Mouse (Mus musculus): ENCODE results near the gene Aldh1a2.

The Aldh1a2 gene

GRCm38 (mm10) chr9:71216036-71216995 is 727 bp downstream of the Aldh1a2 start:
- no peak for DNase-seq (ENCODE audit: low read depth, low spot score)

DNA sequence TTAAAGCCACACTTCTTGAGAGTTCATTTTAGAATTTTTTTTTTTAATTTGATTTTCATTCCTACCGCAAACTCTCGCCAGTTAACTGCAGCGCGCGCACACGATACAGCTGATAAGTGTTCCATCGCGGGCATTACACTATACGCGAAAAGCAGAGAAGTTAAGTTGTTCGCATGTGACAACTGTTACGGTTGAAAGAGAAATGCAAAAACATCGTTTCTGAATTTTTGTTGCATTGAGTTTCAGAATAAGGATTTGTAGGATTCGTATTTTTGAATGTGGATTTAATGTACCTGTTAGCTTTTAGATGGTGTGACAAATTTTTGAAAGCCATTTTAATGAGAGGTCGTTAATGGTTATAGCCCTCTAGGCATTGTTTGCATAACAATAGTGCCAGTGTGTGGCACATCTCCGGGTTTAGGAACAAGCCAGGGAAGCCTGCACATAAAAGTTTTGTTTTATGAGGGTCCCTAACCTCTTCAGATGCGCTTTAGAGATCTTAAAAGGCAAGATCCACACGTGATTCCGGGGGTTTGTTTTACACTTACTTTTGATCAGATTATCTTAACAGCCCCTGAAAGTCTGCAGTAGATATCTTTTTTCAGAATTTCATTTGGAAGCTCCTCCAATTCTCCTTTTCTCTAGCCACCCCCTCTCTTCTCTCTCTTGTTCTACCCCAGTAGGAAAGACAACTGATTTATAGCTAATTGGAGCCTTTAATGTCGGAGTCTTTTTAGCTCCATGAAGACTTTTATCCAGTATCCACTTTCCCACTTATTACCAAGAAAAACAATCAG is 1.6 kb downstream of the Aldh1a2 start:
- DNase-seq (ENCODE audit: low read depth, low spot score) = no peak

GRCm38 (mm10) chr9:71217793-71218095 is 2.2 kb downstream of the Aldh1a2 start:
- DNase-seq (ENCODE audit: low read depth, low spot score) = no peak

GRCm38 (mm10) chr9:71219161-71219560 is 3.6 kb downstream of the Aldh1a2 start:
- DNase-seq (ENCODE audit: low read depth, low spot score) = no peak

DNA sequence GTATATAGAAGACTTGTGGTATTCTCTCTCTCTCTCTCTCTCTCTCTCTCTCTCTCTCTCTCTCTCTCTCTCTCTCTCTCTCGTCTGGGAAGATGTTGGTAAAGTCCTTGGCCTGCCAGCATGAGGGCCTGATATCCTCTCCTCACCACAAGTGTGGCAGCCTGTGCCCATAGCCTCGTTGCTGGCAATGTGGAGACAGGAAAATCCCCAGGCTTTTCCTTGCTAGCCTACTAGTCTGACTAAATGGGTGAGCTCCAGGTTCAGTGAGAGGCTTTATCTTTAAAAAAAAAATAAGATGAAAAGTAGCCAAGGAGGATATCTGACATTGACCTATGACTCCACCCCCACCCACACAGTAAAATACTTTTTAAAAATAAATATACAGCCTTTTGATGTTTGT is 4.8 kb downstream of the Aldh1a2 start:
- DNase-seq (ENCODE audit: low read depth, low spot score) = no peak

DNA sequence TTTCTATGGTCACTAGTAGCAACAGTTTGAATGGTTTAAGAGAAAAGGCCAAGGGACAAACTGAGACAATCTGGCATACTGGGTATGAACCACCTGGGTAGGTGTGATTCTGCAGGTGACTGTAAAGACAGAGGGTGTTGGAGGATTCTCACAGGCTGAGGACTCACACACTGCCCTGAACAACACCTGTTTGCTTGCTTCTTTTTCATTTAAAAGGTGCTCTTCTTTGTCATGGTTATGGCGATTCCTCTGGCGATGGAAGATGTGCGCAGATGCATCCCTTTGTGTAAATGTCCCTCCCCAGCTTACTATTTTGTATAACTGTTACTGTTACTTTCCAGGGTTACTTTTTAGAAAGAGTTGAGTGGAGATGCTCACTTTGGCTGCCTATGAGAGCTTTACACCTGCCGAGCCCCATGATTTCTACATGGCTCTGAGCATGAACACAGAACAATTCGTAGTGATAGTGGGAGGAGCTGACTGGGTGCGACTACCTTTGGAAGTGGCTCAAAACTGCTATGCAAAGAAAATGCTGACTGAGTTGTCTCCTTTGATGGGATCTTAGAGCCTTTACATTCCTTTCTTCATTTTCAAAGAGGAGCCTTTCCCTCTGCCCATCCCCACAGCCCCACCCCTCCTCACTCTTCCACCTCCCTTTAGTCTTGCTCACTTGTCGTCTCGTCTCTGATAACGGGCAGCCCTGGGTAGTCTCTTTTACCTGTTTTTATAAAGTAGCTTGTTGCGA is 11.8 kb downstream of the Aldh1a2 start:
- no peak for DNase-seq (ENCODE audit: low read depth, low spot score)

DNA sequence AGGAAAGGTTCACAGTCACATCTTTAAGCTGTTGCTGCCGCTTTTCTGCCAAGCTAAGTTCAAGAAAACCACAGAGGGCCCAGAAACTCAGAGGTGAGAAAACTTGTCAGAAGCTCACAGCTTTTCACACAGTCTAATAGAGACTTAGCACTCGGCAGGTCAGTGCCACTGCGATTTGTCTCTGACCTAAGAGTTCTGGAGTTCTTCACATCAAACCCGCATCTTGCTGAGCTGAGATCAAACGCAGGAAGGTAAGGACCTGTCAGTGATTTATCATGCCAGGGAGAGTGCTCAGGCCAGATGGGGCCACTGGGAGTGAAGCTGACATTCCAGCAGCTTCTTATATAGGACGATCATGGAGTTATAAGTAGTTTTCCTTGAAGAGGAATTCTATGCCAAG is 14.4 kb downstream of the Aldh1a2 start:
- DNase-seq (ENCODE audit: low read depth, low spot score) = no peak

GRCm38 (mm10) chr9:71236540-71236939 is 21.0 kb downstream of the Aldh1a2 start:
- no peak for DNase-seq (ENCODE audit: low read depth, low spot score)

- no peak for DNase-seq (ENCODE audit: low read depth, low spot score)
Measured at GRCm38 (mm10) chr9:71239926-71240325, 24.3 kb downstream of the Aldh1a2 start.

DNA sequence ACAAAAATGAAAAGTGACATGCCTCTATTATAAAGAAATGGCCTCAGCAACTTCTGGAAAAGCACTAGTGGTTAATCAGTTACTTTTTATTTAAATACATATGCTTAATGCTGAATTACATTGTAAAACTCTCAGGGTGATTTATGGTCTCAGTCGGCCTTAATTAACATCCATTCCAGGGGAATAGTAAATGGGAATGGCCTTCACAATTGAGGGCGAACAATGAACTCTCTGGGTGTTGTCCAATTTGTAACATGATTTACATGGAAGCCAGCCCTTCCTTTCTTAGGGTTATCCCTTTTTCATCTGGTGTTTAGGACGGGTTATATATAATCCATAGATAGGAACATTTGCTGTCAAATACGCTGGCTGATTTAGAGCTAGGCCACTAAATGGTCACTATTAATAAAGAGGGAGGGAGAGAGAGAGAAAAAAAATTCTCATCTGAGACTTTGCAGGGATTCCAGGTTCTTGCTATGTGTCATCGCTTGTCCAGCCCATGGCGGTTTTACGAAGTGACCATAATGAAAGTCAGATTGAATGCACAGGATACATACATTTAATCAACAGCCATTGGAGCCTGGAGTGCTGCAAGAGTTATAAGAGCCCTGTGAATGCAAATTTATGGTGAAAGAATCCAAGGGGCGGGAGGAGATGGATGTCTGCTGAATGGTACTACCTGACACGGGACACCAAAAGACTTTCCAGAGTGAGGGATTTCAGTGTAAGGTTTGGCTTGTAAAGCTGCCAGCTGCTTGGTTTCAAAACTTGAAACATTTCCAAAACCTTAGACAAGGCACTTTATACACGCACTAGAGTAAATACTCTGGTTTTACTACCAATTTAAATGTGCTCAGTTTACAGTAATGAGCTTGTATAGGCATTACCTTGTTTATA is 26.2 kb downstream of the Aldh1a2 start:
- DNase-seq (ENCODE audit: low read depth, low spot score) = no peak

DNA sequence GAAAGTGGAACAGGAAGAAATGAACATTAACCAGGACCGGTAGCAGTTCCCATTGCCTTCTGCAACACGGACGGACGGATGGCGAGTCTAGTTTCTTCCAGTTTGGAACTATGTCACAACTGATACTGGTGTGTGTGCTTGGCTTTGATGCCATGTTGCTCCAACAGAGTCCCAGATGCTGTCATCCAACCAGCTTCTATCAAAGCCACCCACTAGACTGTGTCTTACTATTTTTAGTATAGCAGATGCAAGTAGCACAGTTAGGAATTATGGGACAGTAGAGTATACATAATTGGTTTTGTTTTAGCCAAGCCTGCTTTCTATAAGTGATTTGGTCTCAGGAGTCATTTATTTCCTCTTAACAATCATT is 26.8 kb downstream of the Aldh1a2 start:
- no peak for DNase-seq (ENCODE audit: low read depth, low spot score)

DNA sequence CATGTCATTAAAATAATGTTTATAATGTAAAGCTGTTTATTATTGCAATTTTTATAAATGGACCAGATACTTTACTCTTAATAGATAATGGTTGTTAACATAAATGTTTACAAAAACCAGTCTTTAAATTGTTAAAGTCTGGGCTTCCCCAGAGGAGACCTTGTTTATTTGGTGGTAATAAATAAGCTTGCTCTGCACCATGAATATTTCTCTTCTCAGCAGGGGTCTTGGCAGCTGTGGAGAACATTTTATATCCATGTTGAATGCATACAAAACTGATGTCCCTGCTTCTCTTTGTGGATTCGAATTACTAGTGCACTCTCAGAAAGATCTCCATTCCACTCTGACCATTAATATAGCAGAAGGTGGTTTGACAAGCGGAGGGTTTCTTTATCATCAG is 38.8 kb downstream of the Aldh1a2 start:
- no peak for DNase-seq (ENCODE audit: low read depth, low spot score)

GRCm38 (mm10) chr9:71262711-71263110 is 47.1 kb downstream of the Aldh1a2 start:
- no peak for DNase-seq (ENCODE audit: low read depth, low spot score)

GRCm38 (mm10) chr9:71269711-71270110 is 54.1 kb downstream of the Aldh1a2 start:
- no peak for DNase-seq (ENCODE audit: low read depth, low spot score)

GRCm38 (mm10) chr9:71270205-71270604 is 54.6 kb downstream of the Aldh1a2 start:
- no peak for DNase-seq (ENCODE audit: low read depth, low spot score)

- DNase-seq (ENCODE audit: low read depth, low spot score) = no peak
Measured at GRCm38 (mm10) chr9:71276149-71276721, 60.6 kb downstream of the Aldh1a2 start.

DNA sequence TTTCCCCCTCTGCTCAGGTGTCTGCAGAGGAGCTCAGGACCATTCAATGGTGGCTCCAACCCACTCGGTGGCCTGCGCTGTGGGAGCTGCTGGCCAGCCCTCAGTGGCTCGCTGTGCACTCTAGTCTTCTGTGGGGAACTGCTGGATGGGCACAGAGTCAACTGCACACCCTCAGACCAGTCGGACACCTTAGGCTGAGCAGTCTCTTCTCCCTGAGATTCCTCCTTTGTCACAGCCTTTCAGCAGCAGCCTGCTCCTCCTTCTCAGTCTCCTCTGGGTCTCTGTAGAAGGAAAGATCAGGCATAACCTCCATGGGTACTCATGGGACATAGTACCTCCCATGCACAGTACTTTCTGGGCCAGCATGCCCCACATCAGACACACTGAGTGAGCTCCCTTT is 63.2 kb downstream of the Aldh1a2 start:
- DNase-seq (ENCODE audit: low read depth, low spot score) = no peak

DNA sequence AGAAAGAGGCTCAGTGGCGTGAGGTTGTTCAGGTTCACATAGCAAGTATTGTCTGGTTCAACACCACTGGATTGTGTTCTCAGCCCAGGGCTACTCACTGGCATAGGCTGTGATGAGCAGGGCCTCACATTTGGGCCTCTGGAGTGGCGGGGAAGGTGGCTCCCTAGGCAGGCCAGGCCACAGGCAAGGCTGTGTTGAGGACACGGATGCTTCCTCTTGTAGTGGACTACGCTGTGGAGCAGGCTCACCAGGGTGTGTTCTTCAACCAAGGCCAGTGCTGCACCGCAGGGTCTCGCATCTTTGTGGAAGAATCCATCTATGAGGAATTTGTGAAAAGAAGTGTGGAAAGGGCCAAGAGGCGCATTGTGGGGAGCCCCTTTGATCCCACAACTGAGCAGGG is 67.6 kb downstream of the Aldh1a2 start:
- no peak for DNase-seq (ENCODE audit: low read depth, low spot score)

DNA sequence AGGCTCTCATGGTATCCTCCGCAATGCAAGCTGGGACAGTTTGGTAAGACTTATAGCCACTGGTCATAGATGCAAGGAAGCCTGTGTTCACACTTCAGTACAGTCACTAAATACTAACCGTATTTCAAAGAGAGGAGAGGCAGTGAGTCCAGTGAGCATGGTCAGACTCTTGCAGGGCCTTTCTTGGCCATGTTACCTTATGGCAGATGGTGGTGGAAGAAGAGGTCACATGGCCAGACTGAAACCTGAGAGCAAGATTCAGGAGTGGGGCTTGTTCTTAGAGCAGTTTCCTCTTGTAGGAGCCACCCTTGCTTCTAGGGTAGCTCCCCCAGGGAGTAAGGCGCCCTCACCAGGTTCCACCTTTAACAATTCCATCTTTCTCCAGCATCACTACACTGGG is 69.6 kb downstream of the Aldh1a2 start:
- DNase-seq (ENCODE audit: low read depth, low spot score) = no peak

DNA sequence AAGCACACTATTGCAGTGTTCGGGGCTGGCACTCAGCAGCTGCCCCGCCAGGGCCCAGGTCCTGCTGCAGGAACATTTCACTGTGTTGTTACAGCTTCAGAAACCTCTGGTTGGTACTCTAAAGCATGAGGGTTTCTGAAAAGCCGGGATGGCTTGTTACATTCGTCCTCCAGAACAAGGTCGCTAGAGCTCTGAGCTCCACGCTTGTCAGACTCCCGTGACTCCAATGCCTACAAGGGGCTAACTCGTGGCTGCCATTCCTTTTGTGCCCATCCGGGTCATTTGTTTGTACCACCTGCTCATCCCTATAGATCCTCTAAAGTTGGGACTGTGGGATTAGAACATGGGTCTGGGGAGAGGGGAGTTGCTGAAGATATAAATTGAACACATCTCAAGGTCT is 70.8 kb downstream of the Aldh1a2 start:
- DNase-seq (ENCODE audit: low read depth, low spot score) = no peak

DNA sequence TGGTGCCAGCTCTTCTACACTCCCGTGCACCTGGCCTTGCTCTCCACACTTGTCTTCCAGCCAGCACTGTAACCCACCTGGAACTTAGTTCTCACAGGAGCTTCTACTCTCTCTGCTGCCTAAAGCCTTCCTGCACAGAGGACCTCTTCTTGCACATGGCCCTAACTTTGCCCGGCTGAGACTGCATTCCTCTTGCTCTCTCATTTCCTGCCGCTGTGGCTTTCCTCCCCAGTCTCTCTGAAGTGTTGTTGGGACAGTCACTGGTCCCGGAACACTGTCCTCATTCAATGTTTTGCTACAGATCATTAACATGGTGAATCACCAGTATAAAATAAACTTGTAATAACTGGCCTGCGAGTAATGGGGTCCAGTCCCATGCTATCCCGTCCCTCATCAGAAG is 73.1 kb downstream of the Aldh1a2 start:
- DNase-seq (ENCODE audit: low read depth, low spot score) = no peak
